Mouse (Mus musculus) limb, embryonic 13.5 days (tissue): Measurements from ENCODE around the gene Kdelc1. TPM values are rescaled to one million over a fixed set of nuclear protein-coding genes. Genes with fewer than 3 reads are reported as not detected.

ENCODE experiments used
- polyA plus RNA-seq: library from polyadenylated mRNA; unstranded; fragments of >200 nt; fragmentation: Nextera tagmentation; extraction: Ambion mirVana; gene quantifications from 2 replicates; pipeline ENCODE4 v1.2.1, GENCODE M21; 2015

The Kdelc1 gene
- polyA plus RNA-seq, 1 experiment from 2014 or later: 82.0 TPM

Other genes starting within 250 kb of the Kdelc1 start
- gene Tpp2, start 185.2 kb downstream of the Kdelc1 start, polyA plus RNA-seq: 67.3 and 70.0 TPM in 2 replicates
- gene Mettl21c, start 98.8 kb downstream of the Kdelc1 start, polyA plus RNA-seq: 0.40 and 0.80 TPM in 2 replicates
- 0.10 and 0.13 TPM in 2 replicates for gene Gm8251, start 56.9 kb downstream of the Kdelc1 start, polyA plus RNA-seq
- gene Tex30, start 16.4 kb downstream of the Kdelc1 start, polyA plus RNA-seq: 76.5 and 83.3 TPM in 2 replicates
- 20.8 and 22.8 TPM in 2 replicates for gene Bivm, start 149 bp upstream of the Kdelc1 start, polyA plus RNA-seq
- 26.9 and 28.3 TPM in 2 replicates for gene Ercc5, start 28.9 kb upstream of the Kdelc1 start, polyA plus RNA-seq
- gene Mettl21e, start 100.2 kb upstream of the Kdelc1 start, polyA plus RNA-seq: not detected in 2 replicates